Mouse (Mus musculus) CH12.LX (cell line): Measurements from ENCODE around the gene Tmem169.

Experiments used
- CTCF ChIP-seq, 2 experiments: IDR thresholded peaks in 1 of 2; conservative IDR thresholded peaks in 1 of 2; 2 replicates each; pipeline ENCODE4 v1.5.1; 2011 to 2012; ENCODE audit warnings: low read depth in 2 of 2, low read length in 2 of 2, improper control_type of control experiment in 1 of 2, inconsistent platforms in 1 of 2, mild to moderate bottlenecking in 1 of 2, moderate library complexity in 1 of 2
- GABPA ChIP-seq: IDR thresholded peaks from 2 replicates; pipeline ENCODE4 v1.6.1; 2012; ENCODE audit warnings: low read depth, low read length, improper control_type of control experiment, inconsistent platforms; ENCODE audit not compliant: insufficient replicate concordance
- IRF4 ChIP-seq: IDR thresholded peaks from 2 replicates; pipeline ENCODE4 v1.6.1; 2014; ENCODE audit warnings: low read depth, mild to moderate bottlenecking, inconsistent platforms, low read length, improper control_type of control experiment
- JUND ChIP-seq: conservative IDR thresholded peaks from 2 replicates; pipeline ENCODE4 v1.6.1; 2011; ENCODE audit warnings: low read depth, low read length, improper control_type of control experiment
- MXI1 ChIP-seq: IDR thresholded peaks from 2 replicates; pipeline ENCODE4 v1.6.1; 2011; ENCODE audit warnings: mild to moderate bottlenecking, low read depth, low read length, improper control_type of control experiment
- NELFE ChIP-seq: IDR thresholded peaks from 2 replicates; pipeline ENCODE4 v1.6.1; 2011; ENCODE audit warnings: low read depth, low read length, improper control_type of control experiment
- POLR2A ChIP-seq: IDR thresholded peaks from 2 replicates; pipeline ENCODE4 v1.6.1; 2011; ENCODE audit warnings: low read depth, mild to moderate bottlenecking, improper control_type of control experiment, low read length
- POLR2AphosphoS2 ChIP-seq: IDR thresholded peaks from 2 replicates; pipeline ENCODE4 v1.6.1; 2011; ENCODE audit warnings: low read depth, low read length, improper control_type of control experiment
- RAD21 ChIP-seq: IDR thresholded peaks from 2 replicates; pipeline ENCODE4 v1.6.1; 2011; ENCODE audit warnings: low read depth, mild to moderate bottlenecking, low read length, improper control_type of control experiment, moderate library complexity
- TCF12 ChIP-seq: IDR thresholded peaks from 2 replicates; pipeline ENCODE4 v1.6.1; 2014; ENCODE audit warnings: low read depth, mild to moderate bottlenecking, inconsistent platforms, low read length, improper control_type of control experiment
- UBTF ChIP-seq: IDR thresholded peaks from 2 replicates; pipeline ENCODE4 v1.6.1; 2012; ENCODE audit warnings: low read depth, mild to moderate bottlenecking, inconsistent platforms, low read length, improper control_type of control experiment, moderate library complexity
- USF1 ChIP-seq: IDR thresholded peaks from 2 replicates; pipeline ENCODE4 v1.6.1; 2014; ENCODE audit warnings: low read depth, mild to moderate bottlenecking, inconsistent platforms, low read length, improper control_type of control experiment

DNA sequence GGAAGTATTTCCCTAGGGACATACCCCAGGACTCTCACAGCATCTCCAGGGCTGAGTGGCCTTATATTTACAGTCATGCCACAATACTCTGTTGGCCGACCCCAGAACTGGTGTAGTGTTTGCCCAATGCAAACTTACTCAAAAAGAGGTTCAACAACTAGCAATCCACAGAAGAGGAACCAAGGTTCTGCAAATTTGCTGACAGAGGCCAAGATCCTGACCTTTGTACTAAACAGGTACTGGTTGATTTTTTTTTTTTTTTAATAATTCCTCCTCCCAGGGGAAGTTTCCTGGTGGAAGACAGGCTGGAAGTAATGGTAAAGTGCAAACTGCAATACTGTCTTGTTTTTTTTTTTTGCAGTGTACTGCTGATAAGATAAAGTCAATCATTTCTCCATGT is 1.6 kb upstream of the Tmem169 start:
- TF ChIP-seq UBTF (no peak), JUND (no peak), IRF4 (no peak), CTCF (conservative IDR thresholded peaks at IDR 0.05 in 1 of 2, IDR thresholded peaks at IDR 0.05 in 1 of 2; ENCODE audit: low read depth in 2 of 2, low read length in 2 of 2) (no peak), MXI1 (no peak), POLR2A (no peak), NELFE (no peak), TCF12 (no peak), POLR2AphosphoS2 (no peak), RAD21 (no peak), GABPA (no peak), USF1 (no peak)
